Mouse (Mus musculus) CH12.LX (cell line): ENCODE measurements at regions not wholly inside any gene's neighbourhood (a gene's known extent, or its start where the extent isn't known, plus 50 kb on each side); places are given as distances from the start of the nearest gene placed in this dataset.

Source experiments
- DNase-seq: peaks from one replicate; pipeline ENCODE4 v3.0.0-alpha.2; 2013; ENCODE audit errors: extremely low read depth
- H3K27ac ChIP-seq: 2 replicates; pipeline ENCODE4 v1.5.1; 2012; ENCODE audit warnings: low read depth, mild to moderate bottlenecking, control low read depth, moderate library complexity; ENCODE audit not compliant: insufficient read depth
- H3K27me3 ChIP-seq: replicated peaks from 2 replicates; pipeline ENCODE3; 2012; ENCODE audit warnings: inconsistent platforms
- H3K36me3 ChIP-seq, 2 experiments: replicated peaks in 1 of 2; 2 replicates each; pipeline versions ENCODE3 to v1.6.1; 2012; ENCODE audit warnings: inconsistent platforms in 1 of 2, low read length in 1 of 2, mild to moderate bottlenecking in 1 of 2, mixed read lengths in 1 of 2, moderate library complexity in 1 of 2; ENCODE audit not compliant: control insufficient read depth in 1 of 2, insufficient read depth in 1 of 2
- H3K4me1 ChIP-seq, 2 experiments: 2 replicates each; pipeline ENCODE4 v1.6.1; 2012; ENCODE audit warnings: inconsistent platforms in 1 of 2, moderate library complexity in 1 of 2; ENCODE audit not compliant: insufficient read depth in 2 of 2, control insufficient read depth in 1 of 2
- H3K4me2 ChIP-seq: 2 replicates; pipeline ENCODE4 v1.6.1; 2012; ENCODE audit warnings: low read depth, mild to moderate bottlenecking, control low read depth; ENCODE audit not compliant: poor library complexity, insufficient read depth, severe bottlenecking
- H3K4me3 ChIP-seq, 3 experiments: fragments of 150-350 bp in 1 of 3; sonication (generic) in 1 of 3; replicated peaks in 1 of 3; 2 replicates each; pipeline versions ENCODE3 to v1.5.1; 2011 to 2012; ENCODE audit warnings: low read depth in 2 of 3, low read length in 2 of 3, mild to moderate bottlenecking in 2 of 3, moderate library complexity in 2 of 3, control low read depth in 1 of 3, improper control_type of control experiment in 1 of 3, inconsistent platforms in 1 of 3, mixed read lengths in 1 of 3; ENCODE audit not compliant: poor library complexity in 1 of 3
- H3K79me2 ChIP-seq: replicated peaks from 2 replicates; pipeline ENCODE4 v1.6.1; 2012; ENCODE audit warnings: mild to moderate bottlenecking, moderate library complexity; ENCODE audit not compliant: control insufficient read depth, poor library complexity, insufficient read depth, severe bottlenecking; ENCODE audit errors: extremely low read depth
- H3K9ac ChIP-seq: 2 replicates; pipeline ENCODE4 v1.6.1; 2012; ENCODE audit warnings: low read depth, mild to moderate bottlenecking, control low read depth, moderate library complexity; ENCODE audit not compliant: insufficient read depth
- H3K9me3 ChIP-seq: replicated peaks from 2 replicates; pipeline ENCODE3; 2012; ENCODE audit warnings: low read length, inconsistent platforms, mixed read lengths
- CHD1 ChIP-seq: IDR thresholded peaks from 2 replicates; pipeline ENCODE4 v1.6.1; 2012; ENCODE audit warnings: low read depth, low read length, improper control_type of control experiment, inconsistent platforms
- CHD2 ChIP-seq: IDR thresholded peaks from 2 replicates; pipeline ENCODE4 v1.6.1; 2011; ENCODE audit warnings: low read length, improper control_type of control experiment
- CTCF ChIP-seq, 2 experiments: IDR thresholded peaks in 1 of 2; conservative IDR thresholded peaks in 1 of 2; 2 replicates each; pipeline ENCODE4 v1.5.1; 2011 to 2012; ENCODE audit warnings: low read depth in 2 of 2, low read length in 2 of 2, improper control_type of control experiment in 1 of 2, inconsistent platforms in 1 of 2, mild to moderate bottlenecking in 1 of 2, moderate library complexity in 1 of 2
- E2F4 ChIP-seq: IDR thresholded peaks from 2 replicates; pipeline ENCODE4 v1.6.1; 2011; ENCODE audit warnings: low read depth, low read length, improper control_type of control experiment; ENCODE audit not compliant: insufficient replicate concordance
- ETS1 ChIP-seq: conservative IDR thresholded peaks from 2 replicates; pipeline ENCODE4 v1.6.1; 2012; ENCODE audit warnings: low read depth, mild to moderate bottlenecking, inconsistent platforms, low read length, improper control_type of control experiment, moderate library complexity
- GABPA ChIP-seq: IDR thresholded peaks from 2 replicates; pipeline ENCODE4 v1.6.1; 2012; ENCODE audit warnings: low read depth, low read length, improper control_type of control experiment, inconsistent platforms; ENCODE audit not compliant: insufficient replicate concordance
- JUND ChIP-seq: conservative IDR thresholded peaks from 2 replicates; pipeline ENCODE4 v1.6.1; 2011; ENCODE audit warnings: low read depth, low read length, improper control_type of control experiment
- MAFK ChIP-seq: IDR thresholded peaks from 2 replicates; pipeline ENCODE4 v1.6.1; 2011; ENCODE audit warnings: low read length, improper control_type of control experiment; ENCODE audit not compliant: insufficient replicate concordance
- MAZ ChIP-seq: IDR thresholded peaks from 2 replicates; pipeline ENCODE4 v1.6.1; 2012; ENCODE audit warnings: low read depth, mild to moderate bottlenecking, inconsistent platforms, low read length, improper control_type of control experiment, moderate library complexity
- MEF2A ChIP-seq: IDR thresholded peaks from 2 replicates; pipeline ENCODE4 v1.6.1; 2014; ENCODE audit warnings: low read depth, mild to moderate bottlenecking, inconsistent platforms, low read length, improper control_type of control experiment, borderline replicate concordance
- MXI1 ChIP-seq: IDR thresholded peaks from 2 replicates; pipeline ENCODE4 v1.6.1; 2011; ENCODE audit warnings: mild to moderate bottlenecking, low read depth, low read length, improper control_type of control experiment
- MYC ChIP-seq: IDR thresholded peaks from 2 replicates; pipeline ENCODE4 v1.6.1; 2011; ENCODE audit warnings: low read depth, mild to moderate bottlenecking, improper control_type of control experiment, low read length
- NELFE ChIP-seq: IDR thresholded peaks from 2 replicates; pipeline ENCODE4 v1.6.1; 2011; ENCODE audit warnings: low read depth, low read length, improper control_type of control experiment
- NRF1 ChIP-seq: IDR thresholded peaks from 2 replicates; pipeline ENCODE4 v1.6.1; 2014; ENCODE audit warnings: low read depth, mild to moderate bottlenecking, inconsistent platforms, low read length, improper control_type of control experiment, moderate library complexity
- PAX5 ChIP-seq: IDR thresholded peaks from 2 replicates; pipeline ENCODE4 v1.6.1; 2012; ENCODE audit warnings: low read length, inconsistent platforms, mixed read lengths
- POLR2A ChIP-seq: IDR thresholded peaks from 2 replicates; pipeline ENCODE4 v1.6.1; 2011; ENCODE audit warnings: low read depth, mild to moderate bottlenecking, improper control_type of control experiment, low read length
- POLR2AphosphoS2 ChIP-seq: IDR thresholded peaks from 2 replicates; pipeline ENCODE4 v1.6.1; 2011; ENCODE audit warnings: low read depth, low read length, improper control_type of control experiment
- RCOR1 ChIP-seq: conservative IDR thresholded peaks from 2 replicates; pipeline ENCODE4 v1.6.1; 2012; ENCODE audit warnings: low read depth, mild to moderate bottlenecking, inconsistent platforms, low read length, improper control_type of control experiment
- SIN3A ChIP-seq: IDR thresholded peaks from 2 replicates; pipeline ENCODE4 v1.6.1; 2012; ENCODE audit warnings: low read length, improper control_type of control experiment, inconsistent platforms
- SMC3 ChIP-seq: IDR thresholded peaks from 2 replicates; pipeline ENCODE4 v1.6.1; 2011; ENCODE audit warnings: low read depth, low read length, improper control_type of control experiment
- TBP ChIP-seq: conservative IDR thresholded peaks from 2 replicates; pipeline ENCODE4 v1.6.1; 2011; ENCODE audit warnings: low read depth, low read length, improper control_type of control experiment
- TCF12 ChIP-seq: IDR thresholded peaks from 2 replicates; pipeline ENCODE4 v1.6.1; 2014; ENCODE audit warnings: low read depth, mild to moderate bottlenecking, inconsistent platforms, low read length, improper control_type of control experiment
- UBTF ChIP-seq: IDR thresholded peaks from 2 replicates; pipeline ENCODE4 v1.6.1; 2012; ENCODE audit warnings: low read depth, mild to moderate bottlenecking, inconsistent platforms, low read length, improper control_type of control experiment, moderate library complexity
- USF1 ChIP-seq: IDR thresholded peaks from 2 replicates; pipeline ENCODE4 v1.6.1; 2014; ENCODE audit warnings: low read depth, mild to moderate bottlenecking, inconsistent platforms, low read length, improper control_type of control experiment
- USF2 ChIP-seq: conservative IDR thresholded peaks from 2 replicates; pipeline ENCODE4 v1.6.1; 2011; ENCODE audit warnings: low read depth, low read length, improper control_type of control experiment
- ZC3H11A ChIP-seq: IDR thresholded peaks from 2 replicates; pipeline ENCODE4 v1.6.1; 2012; ENCODE audit warnings: low read depth, mild to moderate bottlenecking, inconsistent platforms, low read length, improper control_type of control experiment
- ZKSCAN1 ChIP-seq: IDR thresholded peaks from 2 replicates; pipeline ENCODE4 v1.6.1; 2012; ENCODE audit warnings: low read depth, inconsistent platforms, low read length, improper control_type of control experiment, borderline replicate concordance
- dilution Hi-C: fragments of 300-500 bp; cut with MboI; formaldehyde crosslinking; loops from 2 replicates; pipeline ENCODE4 v1.14.3; 2020; ENCODE audit warnings: low sequenced_read_pairs; ENCODE audit not compliant: extremely low pct_unique_long_range_greater_than_20kb, extremely low pct_ligation_motif_present
- in situ Hi-C: fragments of 300-500 bp; cut with MboI; formaldehyde crosslinking; loops from 3 replicates; pipeline ENCODE4 v1.14.3; 2019; ENCODE audit warnings: low sequenced_read_pairs, low pct_ligation_motif_present, low pct_unique_long_range_greater_than_20kb, mixed read lengths

DNA sequence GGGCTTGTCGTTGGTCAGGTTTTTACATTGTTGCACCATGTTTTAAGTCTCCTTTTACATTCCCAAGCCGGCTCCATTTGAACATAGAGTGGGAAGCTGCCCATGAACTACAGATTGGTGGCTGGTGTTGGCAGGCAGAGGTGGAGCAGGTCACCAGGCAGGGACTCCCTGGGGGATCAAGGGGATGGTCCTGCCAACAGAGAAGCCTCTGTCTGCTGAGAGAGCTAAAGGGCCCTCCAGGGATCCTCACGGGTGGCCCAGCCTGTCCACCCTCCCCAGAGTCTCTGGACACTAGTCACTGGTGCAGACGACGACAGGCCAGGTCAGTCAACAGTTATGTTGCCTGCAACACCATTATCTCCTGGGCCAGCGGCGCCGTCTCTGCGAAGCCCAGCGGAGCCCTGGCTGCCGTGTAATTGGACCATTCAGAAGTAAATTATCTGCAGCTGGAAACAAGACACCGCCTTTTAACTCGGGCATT lies 155.4 kb downstream of the Kif26a start:
- DNase-seq, result no peak
- Histone ChIP-seq H3K36me3 (no peaks in the 10 kb centered on the region), H3K4me2 (no peak overlapping the region), H3K79me2 (no peaks in the 10 kb centered on the region), H3K4me1 (peaks cover 0 to 22% of the 10 kb centered on the region in 2 experiments; a peak in 2 of 4 replicates), H3K27me3 (peaks cover 78% of the 10 kb centered on the region), H3K27ac (no peak overlapping the region), H3K9ac (no peak overlapping the region), H3K9me3 (peaks cover 2% of the 10 kb centered on the region), H3K4me3 (no peak overlapping the region)
- in situ Hi-C loops, result no loop called here
- no peak for TF ChIP-seq MXI1
- no peak for TF ChIP-seq CTCF (conservative IDR thresholded peaks at IDR 0.05 in 1 of 2, IDR thresholded peaks at IDR 0.05 in 1 of 2; ENCODE audit: low read depth in 2 of 2, low read length in 2 of 2)
- TF ChIP-seq CHD2, result no peak
- no peak for TF ChIP-seq ZKSCAN1
- no peak for TF ChIP-seq PAX5
- TF ChIP-seq MYC, result no peak
- TF ChIP-seq USF1, result no peak
- TF ChIP-seq SIN3A, result no peak
- no peak for TF ChIP-seq TCF12
- no peak for TF ChIP-seq RCOR1
- no peak for TF ChIP-seq MAZ
- TF ChIP-seq MEF2A, result no peak
- TF ChIP-seq ETS1, result no peak
- no peak for TF ChIP-seq NRF1
- no peak for TF ChIP-seq MAFK
- TF ChIP-seq UBTF, result no peak
- TF ChIP-seq NELFE, result no peak
- TF ChIP-seq JUND, result no peak
- TF ChIP-seq POLR2AphosphoS2, result no peak
- dilution Hi-C loops, result no loop called here

DNA sequence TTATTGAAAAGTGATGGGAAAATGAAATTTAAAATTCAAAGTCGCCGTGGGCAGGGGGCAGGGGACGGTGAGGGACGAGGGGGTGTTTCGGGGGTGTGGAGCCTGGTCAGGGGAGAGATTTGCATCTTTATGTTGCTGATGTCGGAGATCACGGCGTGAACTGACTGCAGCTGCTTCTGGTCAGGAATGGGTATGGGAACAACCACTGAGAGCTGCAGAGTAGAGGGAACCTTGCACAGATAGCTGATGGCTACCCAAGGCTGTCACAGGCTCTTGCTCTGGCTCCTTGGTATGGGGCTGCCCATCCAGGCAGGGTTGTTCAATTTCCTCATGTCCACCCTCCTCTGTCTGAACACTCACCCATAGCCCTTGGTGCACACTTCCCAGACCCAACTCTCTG lies 155.9 kb downstream of the Kif26a start:
- H3K4me2 ChIP-seq, result no peak overlapping the region
- TF ChIP-seq ZC3H11A, result no peak
- no peak for TF ChIP-seq PAX5
- TF ChIP-seq MAZ, result no peak
- no peak for TF ChIP-seq CHD2
- TF ChIP-seq TBP, result no peak
- no peak for TF ChIP-seq ZKSCAN1
- TF ChIP-seq SMC3, result no peak
- TF ChIP-seq E2F4, result no peak
- TF ChIP-seq POLR2A, result no peak
- no peak for TF ChIP-seq GABPA
- TF ChIP-seq USF2, result no peak
- TF ChIP-seq MYC, result no peak
- no peak for TF ChIP-seq CHD1
- TF ChIP-seq ETS1, result no peak
- no peak overlapping the region for H3K27ac ChIP-seq
- no peak overlapping the region for H3K9ac ChIP-seq
- dilution Hi-C loops (no loop called here), in situ Hi-C loops (no loop called here)
- no peaks in the 10 kb centered on the region for H3K36me3 ChIP-seq
- no peaks in the 10 kb centered on the region for H3K79me2 ChIP-seq
- H3K27me3 ChIP-seq, result peaks cover 81% of the 10 kb centered on the region
- no peak overlapping the region for H3K4me3 ChIP-seq
- peaks cover 0 to 22% of the 10 kb centered on the region in 2 experiments; a peak in 2 of 4 replicates for H3K4me1 ChIP-seq
- H3K9me3 ChIP-seq, result peaks cover 2% of the 10 kb centered on the region
- DNase-seq, result no peak
